Mouse (Mus musculus) midbrain, postnatal 0 days (tissue): ENCODE data around the gene Ccdc171. TPM values are rescaled to one million over a fixed set of nuclear protein-coding genes. Genes with fewer than 3 reads are reported as not detected.
A peak's percentile ranks its signal among the peaks of the same experiment; 100 is the strongest.

ENCODE experiments used
- ATAC-seq: fragments of 200-750 bp; cut with Nextera tagmentation; 2 replicates; pipeline ENCODE4 v1.8.0; 2017; ENCODE audit warnings: moderate number of reproducible peaks, mild to moderate bottlenecking, moderate TSS enrichment, moderate library complexity; ENCODE audit not compliant: low FRiP score
- DNase-seq: peaks from one replicate; pipeline ENCODE4 v3.0.0-alpha.2; 2015; ENCODE audit warnings: low spot score
- H3K27ac ChIP-seq: fragments of 300-500 bp; sonication (generic); 2 replicates; pipeline ENCODE4 v1.5.1; 2014; ENCODE audit warnings: low read depth, mild to moderate bottlenecking, low read length, mixed read lengths
- H3K27me3 ChIP-seq: fragments of 300-500 bp; sonication (generic); 2 replicates; pipeline ENCODE4 v1.6.1; 2014; ENCODE audit warnings: low read length, control low read depth, mixed read lengths; ENCODE audit not compliant: insufficient read depth
- H3K36me3 ChIP-seq: fragments of 300-500 bp; sonication (generic); 2 replicates; pipeline ENCODE4 v1.6.1; 2014; ENCODE audit warnings: low read length, control low read depth, mixed read lengths; ENCODE audit not compliant: insufficient read depth
- H3K4me1 ChIP-seq: fragments of 300-500 bp; sonication (generic); 2 replicates; pipeline ENCODE4 v1.6.1; 2014; ENCODE audit warnings: mild to moderate bottlenecking, control low read depth, antibody characterized with exemption, low read length, mixed read lengths; ENCODE audit not compliant: insufficient read depth
- H3K4me2 ChIP-seq: fragments of 300-500 bp; sonication (generic); 2 replicates; pipeline ENCODE4 v1.6.1; 2014; ENCODE audit warnings: low read depth, mild to moderate bottlenecking, low read length, mixed read lengths; ENCODE audit not compliant: poor library complexity, severe bottlenecking
- H3K4me3 ChIP-seq: fragments of 300-500 bp; sonication (generic); 2 replicates; pipeline ENCODE4 v1.5.1; 2014; ENCODE audit warnings: low read depth, mild to moderate bottlenecking, low read length, moderate library complexity
- H3K9ac ChIP-seq: fragments of 300-500 bp; sonication (generic); replicated peaks from 2 replicates; pipeline ENCODE4 v1.6.1; 2014; ENCODE audit warnings: mild to moderate bottlenecking, low read length, moderate library complexity, mixed read lengths; ENCODE audit not compliant: poor library complexity, severe bottlenecking
- H3K9me3 ChIP-seq: fragments of 300-500 bp; sonication (generic); 2 replicates; pipeline ENCODE4 v1.6.1; 2016; ENCODE audit warnings: low read length, control low read depth
- CTCF ChIP-seq: IDR thresholded peaks from 2 replicates; pipeline ENCODE4 v1.5.1; 2016; ENCODE audit warnings: antibody characterized with exemption, mild to moderate bottlenecking
- WGBS: fragments of 180-500 bp; shearing (Covaris S2); extraction: QIAGEN DNeasy Blood & Tissue Kit; methylation state at CpG from one replicate; pipeline ENCODE4 v1.1.7; 2014; 5-methylcytosine and 5-hydroxymethylcytosine counted together
- polyA plus RNA-seq: library from polyadenylated mRNA; unstranded; fragments of >200 nt; fragmentation: Nextera tagmentation; extraction: Ambion mirVana; gene quantifications from 2 replicates; pipeline ENCODE4 v1.2.1, GENCODE M21; 2015
- total RNA-seq: library from RNA; depleted of rRNA; stranded (reverse); fragments of >200 nt; gene quantifications from 2 replicates; pipeline ENCODE4 v1.2.3, GENCODE M21; 2014; rRNA removed

The Ccdc171 gene
- total and polyA plus RNA-seq, 2 experiments from 2014 or later: 2.0 to 4.2 TPM

DNA sequence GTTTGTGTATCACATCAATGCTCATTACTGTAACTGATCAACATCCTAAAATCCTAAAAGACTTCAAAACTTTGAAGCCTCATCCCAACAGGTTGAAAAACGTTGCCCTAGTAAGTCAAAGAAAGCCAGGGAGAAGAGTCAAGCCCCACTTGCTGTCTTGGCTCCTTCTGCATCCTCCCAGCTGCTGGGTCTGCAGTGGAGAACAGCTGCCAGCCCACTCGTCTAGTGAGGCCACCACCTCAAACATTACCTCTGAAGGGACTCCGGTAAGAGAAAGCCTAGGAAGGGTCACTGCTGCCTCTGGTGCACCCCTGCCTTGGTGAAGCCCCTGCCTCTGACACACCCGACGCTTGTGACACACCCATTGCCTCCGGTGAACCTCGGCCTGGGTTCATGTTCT lies 336.9 kb downstream of the Ccdc171 start:
- ATAC-seq: no peak

DNA sequence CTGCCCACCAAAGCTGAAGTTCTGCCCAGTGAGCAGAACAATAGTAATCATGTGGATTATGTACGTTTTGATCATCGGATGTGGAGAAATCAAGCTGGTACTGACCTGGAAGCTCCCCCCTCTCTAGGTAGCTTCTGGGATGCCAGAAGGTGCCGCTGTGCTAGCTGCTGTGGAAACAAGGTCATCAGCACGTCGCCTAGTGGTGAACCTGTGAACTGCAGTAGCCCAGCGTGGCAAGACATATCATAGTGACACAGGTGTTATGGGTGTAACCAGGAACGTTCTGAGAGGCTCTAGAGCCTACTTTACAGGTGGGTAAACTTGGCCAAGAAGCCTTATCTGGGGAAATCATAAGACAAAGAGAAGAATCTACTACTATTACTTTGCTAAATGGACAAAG lies 351.3 kb downstream of the Ccdc171 start:
- 65% methylated on average over 7 of the region's 7 CpGs for WGBS
- H3K27ac ChIP-seq: no peak overlapping the region
- no peak for ATAC-seq
- no peak for DNase-seq
- TF ChIP-seq CTCF: 0 out of 2 replicates have a peak, but pooled peaks have one; percentile 12
- H3K9me3 ChIP-seq: no peaks in the 10 kb centered on the region
- no peak overlapping the region for H3K4me2 ChIP-seq
- no peaks in the 10 kb centered on the region for H3K4me1 ChIP-seq
- H3K36me3 ChIP-seq: no peaks in the 10 kb centered on the region
- H3K27me3 ChIP-seq: no peaks in the 10 kb centered on the region
- no peak overlapping the region for H3K4me3 ChIP-seq
- H3K9ac ChIP-seq: no peak overlapping the region

More for the DNA sequence above, 336.9 kb downstream of the Ccdc171 start:
- no peak overlapping the region for H3K4me3 ChIP-seq
- H3K4me1 ChIP-seq: no peaks in the 10 kb centered on the region
- WGBS: 80% methylated on average over 7 of the region's 7 CpGs
- H3K9ac ChIP-seq: no peak overlapping the region
- no peaks in the 10 kb centered on the region for H3K27me3 ChIP-seq
- H3K27ac ChIP-seq: no peak overlapping the region
- H3K4me2 ChIP-seq: no peak overlapping the region
- DNase-seq: no peak
- no peaks in the 10 kb centered on the region for H3K36me3 ChIP-seq
- no peaks in the 10 kb centered on the region for H3K9me3 ChIP-seq
- TF ChIP-seq CTCF: no peak

GRCm38 (mm10) chr4:83878236-83878635 lies 352.9 kb downstream of the Ccdc171 start:
- H3K9ac ChIP-seq: no peak overlapping the region
- TF ChIP-seq CTCF: no peak
- ATAC-seq (no peak), DNase-seq (no peak)
- H3K36me3 ChIP-seq: no peaks in the 10 kb centered on the region
- no peaks in the 10 kb centered on the region for H3K9me3 ChIP-seq
- no peak overlapping the region for H3K4me3 ChIP-seq
- no peak overlapping the region for H3K27ac ChIP-seq
- H3K27me3 ChIP-seq: no peaks in the 10 kb centered on the region
- no peak overlapping the region for H3K4me2 ChIP-seq
- WGBS: 78% methylated on average over 8 of the region's 8 CpGs
- H3K4me1 ChIP-seq: no peaks in the 10 kb centered on the region

DNA sequence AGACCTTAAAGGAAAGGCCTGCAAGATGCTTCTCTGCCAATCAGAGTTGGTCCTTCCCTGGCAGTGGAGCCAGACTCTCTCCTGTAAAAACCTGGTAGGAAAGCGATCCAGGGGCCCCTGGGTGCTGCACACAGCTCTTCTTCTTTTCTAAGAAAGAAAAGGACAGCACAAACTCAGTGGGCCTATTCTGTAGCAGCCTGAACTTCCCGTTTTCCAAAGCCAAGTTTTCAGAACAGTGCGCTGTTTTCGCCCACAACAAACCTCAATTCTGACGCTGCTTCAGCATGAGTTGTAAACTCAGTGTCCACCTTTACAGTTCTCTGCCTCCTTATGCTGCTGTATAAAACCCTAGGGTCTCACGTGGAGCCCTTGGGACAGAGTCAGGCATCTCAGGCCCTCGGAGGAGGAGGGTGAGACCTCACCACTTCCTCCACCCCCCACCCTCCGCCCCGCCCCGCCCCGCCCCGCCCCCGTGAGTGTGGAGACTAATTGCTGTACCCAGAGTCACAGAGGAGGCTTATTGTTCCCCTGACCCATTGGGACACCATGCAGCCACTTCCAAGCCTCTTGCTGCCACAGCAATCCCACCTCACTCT lies 363.2 kb downstream of the Ccdc171 start:
- Histone ChIP-seq H3K9me3 (no peaks in the 10 kb centered on the region), H3K9ac (no peak overlapping the region), H3K27ac (no peak overlapping the region), H3K27me3 (no peaks in the 10 kb centered on the region), H3K4me2 (no peak overlapping the region), H3K36me3 (no peaks in the 10 kb centered on the region), H3K4me3 (no peak overlapping the region), H3K4me1 (no peaks in the 10 kb centered on the region)
- WGBS: 44% methylated on average over 12 of the region's 13 CpGs
- DNase-seq: no peak
- TF ChIP-seq CTCF: no peak
- no peak for ATAC-seq

DNA sequence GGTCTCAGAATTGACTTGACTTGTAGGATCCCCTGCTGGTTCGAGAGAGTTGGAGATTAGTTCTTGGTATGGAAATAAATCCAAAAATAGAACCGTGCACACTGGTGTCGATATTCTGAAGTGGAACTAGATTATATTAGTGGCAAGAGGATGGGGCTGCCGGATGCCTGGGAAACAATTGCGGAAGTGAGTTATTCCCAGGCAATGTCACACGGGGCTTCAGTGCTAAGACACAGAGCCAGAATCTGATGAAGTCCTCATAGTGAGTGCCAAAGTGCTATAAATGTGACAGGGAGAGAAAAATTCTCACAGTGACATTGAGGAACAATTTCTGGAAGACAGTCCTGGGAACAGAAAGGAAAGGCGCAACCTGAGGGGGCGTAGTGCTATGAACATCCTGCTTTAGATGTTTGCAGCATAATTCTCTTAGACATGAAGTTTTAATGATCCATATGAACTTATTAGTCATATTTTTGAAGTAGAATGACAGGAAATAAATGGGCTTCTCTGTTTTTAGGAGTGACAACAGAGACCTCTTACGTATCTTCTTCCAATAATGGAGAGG lies 376.8 kb downstream of the Ccdc171 start:
- Histone ChIP-seq H3K4me1 (no peaks in the 10 kb centered on the region), H3K27me3 (no peaks in the 10 kb centered on the region), H3K9me3 (no peaks in the 10 kb centered on the region), H3K27ac (no peak overlapping the region), H3K4me2 (no peak overlapping the region), H3K36me3 (no peaks in the 10 kb centered on the region), H3K4me3 (no peak overlapping the region), H3K9ac (no peak overlapping the region)
- no peak for DNase-seq
- ATAC-seq: no peak
- no peak for TF ChIP-seq CTCF
- WGBS: 78% methylated on average over 9 of the region's 9 CpGs

Other genes starting within 250 kb of the Ccdc171 start
- 14.7 and 16.4 TPM in 2 replicates for gene Ttc39b, start 201.3 kb upstream of the Ccdc171 start, total RNA-seq
- gene Ttc39b, start 201.3 kb upstream of the Ccdc171 start, polyA plus RNA-seq: 4.9 and 5.7 TPM in 2 replicates
- 38.0 and 40.5 TPM in 2 replicates for gene Snapc3, start 107.8 kb upstream of the Ccdc171 start, total RNA-seq
- gene Snapc3, start 107.8 kb upstream of the Ccdc171 start, polyA plus RNA-seq: 33.3 and 33.9 TPM in 2 replicates
- 206 and 254 TPM in 2 replicates for gene Psip1, start 39.1 kb upstream of the Ccdc171 start, total RNA-seq
- gene Psip1, start 39.1 kb upstream of the Ccdc171 start, polyA plus RNA-seq: 273 and 320 TPM in 2 replicates